Mouse (Mus musculus) adrenal gland, postnatal 4 days (tissue): ENCODE measurements around the gene Lrrc23. TPM values are rescaled to one million over a fixed set of nuclear protein-coding genes. Genes with fewer than 3 reads are reported as not detected.
"Not testable (repeated sequence)": the region's sequence is repeated elsewhere in the genome, so short reads cannot be mapped to it uniquely, and the experiment has no call there.

Experiments
- DNase-seq, 2 experiments: peaks; one replicate each; pipeline ENCODE4 v3.0.0; 2021 to 2022; ENCODE audit warnings: low spot score in 2 of 2, mixed read lengths in 2 of 2
- total RNA-seq, 2 experiments: library from RNA; stranded (reverse); gene quantifications; 2 replicates each; pipeline ENCODE4 v1.2.3; 2021

Gene Lrrc23
- total RNA-seq, 2 experiments from 2014 or later: not detected

DNA sequence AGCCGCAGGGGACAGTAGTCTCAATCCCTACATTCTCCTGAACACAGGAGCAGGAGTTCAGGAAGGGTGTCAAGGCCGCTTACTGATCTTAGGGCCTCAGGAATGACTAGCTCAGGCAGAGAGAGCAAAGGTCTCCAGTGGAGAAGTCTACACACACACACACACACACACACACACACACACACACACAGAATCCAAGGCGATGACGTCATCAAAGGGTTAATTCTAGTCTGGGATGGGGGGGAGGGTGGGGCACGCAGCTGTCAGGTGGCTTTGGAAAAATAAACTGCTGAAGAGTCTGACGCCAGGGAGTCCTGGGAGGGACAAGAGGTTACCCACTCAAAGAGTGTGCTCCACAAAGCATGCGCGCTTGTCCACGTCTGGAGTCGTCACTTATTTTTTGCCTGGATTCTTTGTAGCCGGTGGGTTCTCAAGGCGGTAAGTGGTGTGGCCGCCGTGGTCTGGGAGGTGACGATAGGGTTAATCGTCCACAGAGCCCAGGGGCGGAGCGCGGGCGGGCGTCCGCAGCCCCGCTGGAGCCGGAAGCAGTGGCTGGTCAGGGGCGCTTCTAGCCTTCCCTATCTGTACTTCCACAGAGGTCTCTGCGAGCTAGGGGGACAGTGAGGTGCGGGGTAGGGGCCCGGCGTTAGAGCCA lies 29.0 kb upstream of the Lrrc23 start, which contains the start of gene Spsb2:
Gene Spsb2, plus strand, starts transcription at position 304 of the 655 bp plus-strand sequence.
- peak; percentile 55 to 57 for DNase-seq

DNA sequence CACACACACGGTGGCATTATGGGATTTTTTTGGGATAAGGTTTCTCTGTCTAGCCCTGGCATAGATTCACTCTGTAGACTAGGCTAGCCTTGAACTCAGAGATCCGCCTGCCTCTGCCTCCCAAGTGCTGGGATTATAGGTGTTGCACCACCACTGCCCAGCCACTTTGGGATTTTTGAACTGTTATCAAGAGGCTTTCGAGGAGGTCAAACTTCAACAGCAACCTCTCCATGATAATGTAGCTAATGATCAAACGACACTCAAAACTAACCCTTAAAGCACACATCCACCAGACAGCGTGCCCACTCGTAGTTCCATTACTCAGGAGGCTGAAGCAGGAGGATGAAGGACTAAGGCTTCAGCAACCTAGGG lies 28.4 kb upstream of the Lrrc23 start:
- no peak for DNase-seq

DNA sequence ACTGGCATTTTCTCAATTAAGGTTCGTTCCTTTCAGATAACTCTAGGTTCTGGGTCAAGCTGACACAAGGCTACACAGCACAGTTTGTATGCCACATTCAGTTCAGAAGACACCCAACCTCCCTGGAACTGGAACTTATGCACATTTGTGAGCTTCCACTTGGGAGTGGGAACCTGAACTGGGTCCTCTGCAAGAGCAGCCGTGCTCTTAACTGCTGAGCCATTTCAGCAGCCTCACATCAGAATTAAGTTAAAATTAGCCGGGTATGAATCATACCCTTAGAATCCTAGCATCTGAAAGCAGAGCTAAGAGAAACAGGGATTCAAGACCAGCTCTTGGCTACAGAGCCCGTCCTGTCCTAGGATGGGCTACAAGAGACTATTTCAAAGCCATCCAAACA lies 27.8 kb upstream of the Lrrc23 start:
- no peak for DNase-seq

DNA sequence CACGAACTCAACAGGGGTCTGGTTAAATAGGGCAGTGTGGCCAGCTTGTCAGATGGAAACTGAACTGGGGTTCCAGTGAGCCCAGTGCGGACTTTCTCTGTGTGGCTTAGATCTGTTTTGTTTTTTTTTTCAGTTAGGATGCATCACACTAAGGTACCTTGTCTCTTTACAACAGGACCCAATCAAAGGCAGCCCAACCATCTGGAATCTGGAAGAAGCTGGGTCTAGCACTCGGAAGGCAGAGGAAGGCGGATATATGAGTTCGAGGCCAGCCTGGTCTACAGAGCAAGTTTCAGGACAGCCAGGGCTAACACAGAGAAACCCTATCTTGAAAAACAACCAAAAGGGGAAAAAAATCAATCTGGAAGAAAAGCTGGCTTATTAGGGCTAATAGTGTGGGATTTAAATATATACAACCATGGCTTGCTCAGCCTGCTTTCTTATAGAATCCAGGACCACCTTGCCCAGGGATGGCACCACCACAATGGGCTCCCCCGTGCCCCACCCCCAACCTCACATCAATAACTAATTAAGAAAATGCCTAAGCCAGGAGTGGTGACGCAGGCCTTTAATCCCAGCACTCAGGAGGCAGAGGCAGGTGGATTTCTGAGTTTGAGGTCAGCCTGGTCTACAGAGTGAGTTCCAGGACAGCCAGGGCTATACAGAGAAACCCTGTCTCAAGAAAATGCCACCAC lies 27.1 kb upstream of the Lrrc23 start:
- DNase-seq: no peak

DNA sequence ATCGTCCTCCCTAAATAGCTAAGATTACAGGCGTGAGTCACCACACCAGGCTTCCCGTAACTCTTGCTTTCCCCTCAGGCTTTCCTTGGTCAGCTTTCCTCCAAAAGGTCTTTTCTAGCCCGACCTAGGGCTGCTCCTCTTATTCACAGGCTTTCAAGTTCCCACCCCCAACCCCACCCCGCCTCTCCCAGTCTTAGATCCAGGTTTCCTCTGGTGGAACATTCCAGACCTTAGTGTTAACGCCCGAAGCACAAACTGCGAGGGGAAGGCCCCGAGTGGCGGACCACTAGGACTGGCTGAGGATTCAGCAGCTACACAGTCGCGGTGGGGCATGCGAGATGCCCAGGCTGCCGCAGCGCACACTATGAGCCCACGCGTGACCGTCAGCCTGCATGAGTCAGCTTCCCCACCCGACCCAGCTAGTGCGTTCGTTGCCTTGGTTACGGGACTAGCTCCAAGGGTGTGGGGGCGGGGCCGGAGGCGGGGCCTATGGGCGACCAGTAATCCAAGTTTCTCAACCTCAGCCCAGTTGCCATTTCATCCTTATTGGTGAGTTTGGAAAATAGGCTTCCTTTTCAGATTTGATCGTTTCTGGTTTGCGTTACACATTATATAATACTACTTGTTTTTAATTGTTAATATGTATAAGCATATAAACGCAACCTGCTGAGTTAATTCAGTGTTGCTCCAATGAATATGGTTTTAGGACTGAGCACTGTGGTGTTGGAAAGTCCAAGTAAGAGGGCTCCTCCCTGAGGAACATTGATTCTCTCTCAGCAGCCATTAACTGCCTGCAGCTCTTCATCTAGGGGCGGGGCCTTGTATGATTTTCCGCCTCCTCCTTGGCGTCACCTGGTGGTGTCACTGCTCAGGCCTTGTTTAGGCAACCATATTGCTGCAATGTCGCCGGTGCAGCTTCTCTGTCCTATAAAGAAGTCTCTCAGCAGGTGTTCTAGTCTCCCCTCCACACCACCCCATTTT lies 26.1 kb upstream of the Lrrc23 start:
- DNase-seq: peak; percentile 81 to 93

DNA sequence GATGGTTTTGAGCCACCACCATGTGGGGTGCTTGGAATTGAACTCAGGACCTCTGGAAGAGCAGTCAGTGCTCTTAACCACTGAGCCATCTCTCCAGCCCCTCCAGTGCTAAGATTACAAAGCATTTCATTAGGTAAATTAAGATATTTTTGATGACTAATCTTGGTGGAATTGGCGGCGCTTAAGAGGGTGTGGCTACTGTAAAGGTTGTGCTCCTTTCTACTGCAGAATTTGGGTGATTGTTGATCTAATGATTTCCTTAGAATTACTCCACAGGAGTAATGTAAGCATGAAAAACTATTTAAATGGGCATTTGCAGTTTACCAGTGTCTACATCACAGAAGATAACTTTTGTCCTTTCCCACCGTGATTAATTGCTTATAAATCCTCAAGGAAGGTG lies 24.8 kb upstream of the Lrrc23 start:
- DNase-seq: no peak

DNA sequence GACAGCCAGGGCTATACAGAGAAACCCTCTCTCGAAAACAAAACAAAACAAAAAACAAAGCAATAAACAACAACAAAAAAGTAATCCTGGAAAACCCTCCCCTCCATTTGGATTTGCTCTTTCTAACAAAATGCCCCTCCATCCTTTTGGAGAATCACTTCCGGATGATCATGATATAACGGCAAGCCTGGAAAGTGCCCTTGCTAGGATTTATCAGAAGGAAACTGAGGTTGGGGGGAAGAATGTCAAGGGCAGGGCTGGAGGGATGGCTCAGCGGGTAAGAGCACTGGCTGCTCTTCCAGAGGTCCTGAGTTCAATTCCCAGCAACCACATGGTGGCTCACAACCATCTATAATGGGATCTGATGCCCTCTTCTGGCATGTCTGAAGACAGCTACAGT lies 24.2 kb upstream of the Lrrc23 start:
- not testable (repeated sequence) for DNase-seq

DNA sequence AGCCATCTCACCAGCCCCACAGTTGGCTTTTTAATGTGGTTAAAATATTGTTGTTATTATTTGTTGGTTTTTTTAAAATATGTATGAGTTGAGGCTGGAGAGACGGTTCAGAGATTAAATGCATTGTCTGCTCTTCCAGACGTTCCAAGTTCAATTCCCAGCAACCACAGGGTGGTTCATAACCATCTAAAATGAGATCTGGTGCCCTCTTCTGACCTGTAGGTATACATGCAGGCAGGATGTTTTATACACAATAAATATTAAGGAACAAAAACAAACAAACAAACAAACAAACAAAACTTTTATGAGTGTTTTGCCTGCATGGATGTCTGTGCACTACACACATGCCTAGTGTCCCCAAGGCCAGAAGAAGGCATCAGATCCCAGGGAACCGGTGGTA lies 23.5 kb upstream of the Lrrc23 start:
- DNase-seq: no peak

DNA sequence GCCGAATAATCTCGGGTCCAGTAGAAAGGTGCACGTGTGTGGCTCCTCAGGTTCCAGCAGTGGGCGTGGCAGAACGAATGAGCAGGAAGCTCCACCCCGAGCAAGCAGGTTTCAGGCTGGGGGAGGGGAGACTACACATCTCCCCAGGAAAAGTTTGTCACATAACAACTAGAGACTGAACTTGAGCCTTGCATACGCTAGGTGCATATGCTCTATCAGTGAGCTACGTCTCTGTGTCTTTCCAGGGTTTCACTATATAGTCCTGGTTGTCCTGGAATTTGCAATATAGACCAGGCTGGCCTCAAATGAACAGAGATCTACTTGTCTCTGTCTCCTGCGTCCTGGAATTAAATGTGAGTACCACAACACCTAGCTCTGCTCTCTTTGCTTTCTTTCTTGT lies 22.9 kb upstream of the Lrrc23 start:
- DNase-seq: not testable (repeated sequence)

DNA sequence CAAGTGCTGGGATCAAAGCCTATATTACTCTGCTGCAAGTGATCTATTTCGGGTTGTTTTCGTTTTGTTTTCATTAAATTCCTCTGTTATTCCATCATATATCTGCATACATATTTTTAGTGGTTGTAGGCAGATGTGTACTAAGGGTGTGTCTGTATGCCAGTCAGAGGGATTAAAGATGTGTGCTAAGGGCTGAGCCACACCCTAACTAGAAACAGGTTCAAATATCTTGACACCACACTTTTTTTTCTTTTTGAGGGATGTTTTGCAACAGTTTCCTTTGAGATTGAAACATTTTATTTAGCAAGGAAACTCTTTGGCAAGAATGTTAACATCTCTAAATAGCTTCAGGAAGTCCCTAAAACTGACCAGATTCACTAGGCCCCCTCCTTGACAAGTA lies 16.7 kb upstream of the Lrrc23 start:
- DNase-seq: no peak

DNA sequence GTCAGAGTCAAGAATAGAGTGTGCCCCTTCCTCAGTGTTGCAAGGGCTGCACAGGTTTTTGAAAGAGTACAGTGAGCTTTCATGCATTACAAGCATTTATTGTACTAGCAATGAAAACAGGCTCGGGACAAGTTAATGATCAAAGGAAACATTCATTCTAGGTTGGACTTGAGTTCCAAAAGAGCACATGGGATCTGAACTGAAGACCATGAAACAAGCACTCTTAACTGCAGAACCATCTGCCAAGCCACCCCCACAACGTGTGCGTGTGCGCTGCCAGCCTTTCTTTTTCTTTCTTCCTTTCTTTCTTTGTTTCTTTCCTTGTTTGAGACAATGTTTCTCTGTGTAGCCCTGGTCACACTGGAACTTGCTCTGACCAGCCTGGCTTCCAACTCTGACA lies 16.3 kb upstream of the Lrrc23 start:
- DNase-seq: no peak

DNA sequence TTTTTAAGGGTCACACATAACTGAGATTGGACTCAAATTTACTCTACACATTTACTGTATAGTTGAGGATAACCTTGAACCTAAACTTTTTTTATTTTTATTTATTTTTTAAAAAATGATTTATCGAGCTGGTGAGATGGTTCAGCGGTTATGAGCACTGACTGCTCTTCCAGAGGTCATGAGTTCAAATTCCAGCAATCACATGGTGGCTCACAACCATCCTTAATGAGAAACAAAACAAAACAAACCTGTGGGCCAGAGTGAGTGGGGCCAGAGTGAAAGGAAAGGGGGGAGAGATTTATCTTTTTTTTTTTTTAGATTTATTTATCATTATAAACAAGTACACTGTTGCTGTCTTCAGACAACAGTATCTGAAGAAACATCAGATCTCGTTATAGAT lies 12.4 kb upstream of the Lrrc23 start:
- DNase-seq: no peak

DNA sequence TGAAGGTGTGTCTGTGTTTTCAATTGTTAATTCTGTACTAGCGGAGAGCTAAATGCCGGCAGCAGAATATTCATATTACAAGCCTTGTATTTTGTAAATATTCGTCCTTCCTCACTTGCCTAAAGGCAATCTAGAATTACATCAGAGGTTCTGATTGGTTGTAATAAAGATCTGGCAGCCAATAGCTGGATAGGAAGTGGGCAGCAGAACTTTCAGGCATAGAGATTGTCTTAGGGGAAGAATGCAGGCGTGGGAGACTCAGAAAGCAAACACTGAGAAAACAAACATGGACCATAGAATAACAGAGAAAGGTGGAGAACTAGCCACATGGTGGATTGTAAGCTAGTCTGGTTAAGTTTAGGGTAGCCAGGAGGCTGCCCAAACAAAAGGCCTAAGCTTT lies 10.6 kb upstream of the Lrrc23 start:
- DNase-seq: no peak

DNA sequence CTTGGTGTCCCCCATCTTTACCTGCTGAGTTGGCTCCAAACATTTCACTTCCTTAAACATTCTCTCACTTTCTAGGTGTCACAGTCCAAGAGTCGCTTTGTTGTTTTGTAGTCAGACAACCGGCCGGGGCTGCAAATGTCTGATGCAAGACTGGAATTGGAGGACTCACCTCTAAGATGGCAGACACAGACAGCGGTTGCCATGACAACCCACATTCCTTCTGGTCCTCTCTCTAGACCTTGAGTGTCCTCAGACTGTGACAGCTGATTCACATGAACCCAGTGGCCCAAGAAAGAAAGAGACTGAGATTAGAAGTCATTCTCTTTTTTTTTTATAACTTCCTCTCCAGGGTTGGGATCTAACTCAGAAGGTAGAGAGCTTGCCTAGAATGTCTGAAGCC lies 10.0 kb upstream of the Lrrc23 start:
- no peak for DNase-seq

DNA sequence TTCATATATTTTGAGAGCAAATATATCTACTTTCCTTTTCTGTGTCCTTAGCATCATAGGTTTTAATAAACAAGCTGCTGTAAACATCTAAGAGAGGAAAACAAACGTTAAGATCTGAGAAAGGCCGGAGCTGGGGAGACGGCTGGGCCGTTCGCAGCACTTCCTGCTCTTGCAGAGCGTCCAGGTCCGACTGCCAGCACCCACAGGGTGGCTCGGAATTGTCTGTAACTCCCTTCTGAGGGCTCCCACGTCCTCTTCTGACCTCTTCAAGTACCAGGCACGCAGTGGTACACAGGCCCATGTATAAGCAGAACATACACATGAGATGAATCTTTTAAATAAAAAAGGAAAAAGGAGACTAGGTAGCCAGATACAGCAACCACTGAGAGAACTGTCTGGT lies 8.2 kb upstream of the Lrrc23 start:
- no peak for DNase-seq

DNA sequence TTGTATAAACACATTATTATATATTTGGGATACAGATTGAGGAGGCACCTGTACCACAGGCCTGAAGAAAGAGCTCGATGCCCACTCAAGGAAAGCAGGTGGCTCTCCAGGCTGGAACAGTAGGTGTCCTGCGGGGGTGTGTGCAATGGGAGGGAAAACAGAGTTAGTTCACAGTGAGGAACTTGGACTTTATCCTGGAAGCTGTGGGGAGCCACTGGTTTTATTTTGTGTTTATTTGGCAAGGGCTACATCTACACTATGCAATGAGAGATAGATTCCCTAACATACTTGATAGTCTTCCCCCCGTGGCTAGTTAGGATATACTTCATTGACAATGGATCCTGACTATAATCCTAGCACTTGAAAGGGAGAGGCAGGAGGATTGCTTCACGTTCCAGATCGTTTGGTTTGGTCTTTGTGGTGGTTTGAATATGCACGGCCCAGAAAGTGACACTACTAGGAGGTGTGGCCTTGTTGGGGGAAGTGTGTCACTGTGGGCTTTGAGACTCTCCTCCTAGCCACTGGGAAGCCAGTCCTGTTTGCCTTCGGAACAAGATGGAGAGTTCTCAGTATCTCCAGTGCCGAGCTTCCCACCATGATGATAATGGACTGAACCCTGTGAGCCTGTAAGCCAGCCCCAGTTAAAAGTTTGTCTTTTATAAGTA lies 7.4 kb upstream of the Lrrc23 start:
- DNase-seq: no peak

DNA sequence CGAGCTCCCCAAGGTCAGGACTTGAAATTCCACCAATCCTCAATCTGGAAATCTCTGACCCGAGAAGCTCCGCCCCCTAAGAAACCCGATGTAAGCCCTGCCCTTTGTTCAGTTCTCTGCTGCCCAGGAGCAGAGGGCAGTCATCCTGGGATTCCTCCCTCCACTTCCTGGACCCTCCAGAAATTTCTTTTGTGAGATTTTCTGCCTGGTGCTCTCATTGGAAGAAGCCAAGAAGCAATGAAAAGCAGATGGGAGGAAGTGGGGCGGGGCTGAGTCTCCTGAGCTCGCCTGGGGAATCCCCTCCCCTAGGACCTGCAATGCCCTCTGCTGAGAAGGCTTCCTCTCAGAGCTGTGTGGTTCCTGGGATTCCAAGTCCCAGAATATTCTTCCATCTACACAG lies 2.9 kb upstream of the Lrrc23 start:
- no peak for DNase-seq

DNA sequence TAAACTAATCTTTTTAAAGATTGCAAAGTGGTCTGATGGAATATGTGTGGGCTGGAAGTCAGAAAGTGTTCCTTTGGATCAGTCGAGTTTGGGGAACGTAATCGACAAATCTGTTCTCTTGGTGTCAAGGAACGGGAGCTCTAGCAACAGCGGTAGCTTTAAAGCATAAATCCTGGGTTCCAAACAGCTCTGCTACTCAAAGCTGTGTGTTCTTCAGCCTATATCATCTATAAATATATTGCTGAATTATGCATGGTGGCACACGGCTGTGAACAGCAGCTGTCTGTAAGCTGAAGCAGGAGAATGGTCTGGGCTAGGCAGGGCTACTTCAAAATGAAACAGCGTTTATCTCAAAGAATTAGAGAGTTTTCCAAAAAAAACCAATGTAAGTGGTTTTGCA lies 1.4 kb upstream of the Lrrc23 start:
- no peak for DNase-seq

DNA sequence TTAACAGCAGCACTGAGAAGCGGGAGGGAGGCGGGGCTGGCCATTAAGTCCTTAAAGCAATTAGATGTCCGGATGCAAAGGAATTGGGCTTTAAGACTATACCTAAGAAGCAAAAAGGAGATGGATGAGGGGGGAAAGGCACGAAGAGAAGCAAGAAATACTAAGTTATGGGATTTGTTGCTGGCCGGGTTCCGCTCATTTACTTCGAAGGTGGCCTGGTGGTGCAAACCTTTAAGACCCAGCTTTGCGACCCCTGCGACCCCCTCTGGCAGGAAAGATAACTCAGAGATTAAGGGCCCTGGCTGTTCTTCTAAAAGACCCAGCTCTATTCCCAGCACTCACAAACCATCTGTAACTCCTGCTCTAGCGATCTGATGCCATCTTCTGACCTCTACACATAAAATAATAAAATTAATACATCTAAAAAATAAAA lies 473 bp upstream of the Lrrc23 start:
- DNase-seq: no peak

DNA sequence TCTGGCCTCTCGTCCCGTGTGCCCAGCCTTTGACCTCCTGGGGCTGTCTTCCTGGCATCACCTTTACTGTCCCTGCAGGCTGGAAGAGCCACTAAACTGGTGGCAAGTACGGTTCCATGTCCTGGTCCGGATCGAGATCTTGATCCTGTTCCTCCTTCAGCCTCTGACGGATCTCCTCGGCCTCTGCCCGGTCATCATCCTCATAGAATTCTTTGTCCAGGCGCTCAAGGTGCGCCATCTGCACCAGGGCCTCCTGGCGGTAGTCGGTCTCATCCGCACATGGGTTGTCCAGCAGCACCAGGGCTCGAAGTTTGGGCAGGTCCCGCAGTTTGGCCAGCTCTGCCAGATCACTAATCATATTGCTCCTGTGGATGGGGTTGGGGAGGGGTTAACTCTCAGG lies 9.0 kb downstream of the Lrrc23 start:
- no peak for DNase-seq

DNA sequence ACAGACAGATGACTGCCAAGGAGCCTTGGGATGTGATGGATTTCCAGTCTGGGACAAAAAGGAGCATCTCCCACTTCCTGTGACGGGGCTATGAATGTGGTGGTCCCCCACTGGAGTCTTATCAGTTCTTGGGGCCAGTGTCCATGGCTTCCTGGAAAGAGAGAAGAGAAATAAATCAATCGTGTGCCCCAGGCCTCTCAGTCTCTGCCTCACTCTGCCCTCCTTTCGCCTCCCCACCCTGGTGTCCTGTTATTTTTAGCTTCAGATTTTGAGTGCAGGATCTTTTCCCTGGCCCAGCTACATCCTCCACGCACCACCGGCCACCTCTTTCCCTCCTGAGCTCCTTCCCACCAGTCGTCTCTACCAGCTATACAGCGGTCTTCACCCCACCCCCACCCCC lies 9.5 kb downstream of the Lrrc23 start:
- no peak for DNase-seq
